Mouse (Mus musculus): ENCODE data around the gene Ppm1e.
"Not testable (repeated sequence)": the region's sequence is repeated elsewhere in the genome, so short reads cannot be mapped to it uniquely, and the experiment has no call there.

The Ppm1e gene

DNA sequence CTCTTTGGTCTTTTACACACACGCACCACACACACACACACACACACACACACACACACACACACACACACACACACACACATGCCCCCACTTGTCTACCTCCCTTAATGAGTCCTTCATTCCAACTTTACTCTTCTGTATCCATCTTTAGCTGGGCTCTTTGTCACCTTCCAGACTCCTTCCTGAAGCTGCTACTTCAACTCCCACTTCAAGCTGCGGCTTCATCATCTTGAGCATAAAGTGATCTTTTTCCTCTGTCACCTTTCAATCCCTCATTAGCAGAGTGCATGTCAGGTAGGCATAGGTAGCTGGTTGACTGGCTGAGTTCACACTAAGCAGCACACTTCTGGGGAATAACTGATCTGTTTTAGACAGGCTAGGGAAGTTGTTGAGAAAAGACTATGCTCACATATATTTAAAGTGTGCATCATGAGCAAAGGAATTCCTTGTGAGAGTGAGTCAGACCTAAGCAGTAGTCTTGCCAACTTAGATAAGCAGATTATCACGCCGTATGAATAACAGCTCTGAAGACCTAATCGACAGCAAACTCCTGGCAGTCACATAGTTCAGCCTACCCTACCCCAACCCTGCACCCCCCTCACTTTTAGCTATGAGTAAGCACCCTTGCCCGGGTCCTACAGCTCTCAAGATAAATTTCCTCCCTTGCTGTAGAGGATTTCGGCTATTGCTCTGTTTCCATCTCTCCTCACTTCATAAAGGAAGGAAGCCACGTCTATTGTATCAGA is 49.3 kb downstream of the Ppm1e start:
- in situ Hi-C loops (cut with MboI): no loop called here

DNA sequence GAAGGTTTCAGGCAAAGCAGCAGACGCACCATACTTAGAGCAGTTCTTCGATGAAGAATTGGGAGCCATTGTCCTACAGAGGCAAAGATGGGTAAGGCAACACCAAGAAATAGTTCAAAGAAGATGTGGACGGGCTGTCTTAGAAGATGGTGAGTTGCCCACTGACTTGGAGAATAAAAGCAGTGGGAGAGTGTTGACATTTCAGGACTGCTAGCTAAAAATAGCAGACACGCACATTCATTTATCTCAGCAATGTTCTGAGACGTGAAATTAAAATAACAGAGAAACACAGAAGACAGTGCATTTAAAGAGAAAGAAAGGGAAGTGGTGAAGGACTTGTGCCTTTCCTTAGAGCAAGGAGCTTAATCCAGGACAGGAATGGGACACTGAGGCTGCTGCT is 59.8 kb downstream of the Ppm1e start:
- in situ Hi-C loops (cut with MboI): no loop called here

DNA sequence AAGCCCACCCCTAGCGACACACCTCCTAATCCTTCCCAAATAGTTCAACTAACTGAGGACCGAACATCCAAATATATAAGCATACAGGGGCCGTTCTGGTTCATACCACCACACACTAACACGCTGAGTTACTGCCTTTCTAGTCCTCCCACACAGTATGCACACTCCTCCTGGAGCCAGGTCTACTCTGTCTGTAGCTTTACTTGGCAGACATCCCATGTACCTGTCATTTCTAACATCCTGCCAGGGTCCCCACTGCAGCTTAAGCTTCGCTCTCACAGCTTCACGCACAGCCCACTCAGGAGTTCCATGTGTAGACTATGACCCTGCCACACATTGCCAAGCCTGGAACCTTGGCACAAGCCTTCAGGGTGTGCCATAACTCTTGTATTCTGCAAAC is 62.4 kb downstream of the Ppm1e start:
- in situ Hi-C loops (cut with MboI): no loop called here

DNA sequence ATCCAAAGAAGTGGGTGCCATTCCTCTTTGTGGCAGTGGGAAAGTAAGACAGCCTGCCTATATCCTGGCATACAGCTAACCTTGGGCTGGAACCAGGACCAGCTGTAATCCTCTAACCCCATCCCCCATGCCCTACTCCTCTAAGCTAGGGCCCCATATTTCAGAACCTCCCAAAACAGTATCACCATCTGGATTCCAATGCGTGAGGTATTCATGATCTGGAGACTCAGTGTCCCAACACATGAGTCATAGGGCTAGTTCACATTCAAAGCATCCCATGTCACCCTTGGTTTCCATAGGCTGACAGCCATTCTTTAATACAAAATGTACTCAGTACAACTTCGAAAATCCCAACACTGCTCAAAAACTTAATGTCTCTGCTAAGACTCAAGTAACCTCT is 63.2 kb downstream of the Ppm1e start:
- in situ Hi-C loops (cut with MboI): no loop called here

DNA sequence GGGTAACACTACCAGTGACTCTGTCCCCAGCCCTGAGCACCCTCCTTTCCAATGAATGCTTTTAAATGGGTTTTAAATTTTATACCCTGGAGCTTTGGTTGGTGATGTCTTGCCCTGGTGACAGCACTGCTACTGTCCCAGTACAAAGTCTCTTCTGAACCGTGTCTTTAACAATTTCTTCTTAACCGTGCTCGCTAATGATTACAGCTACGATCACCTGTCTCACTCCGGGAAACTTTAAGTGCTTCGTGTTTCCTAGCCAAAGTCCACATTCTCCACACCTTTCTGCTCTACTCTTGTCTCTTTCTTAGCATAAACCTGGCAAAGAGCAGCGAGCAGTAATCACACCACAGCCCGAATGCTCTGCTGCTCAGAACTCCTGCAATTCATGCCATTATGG is 69.5 kb downstream of the Ppm1e start:
- in situ Hi-C loops (cut with MboI): no loop called here

DNA sequence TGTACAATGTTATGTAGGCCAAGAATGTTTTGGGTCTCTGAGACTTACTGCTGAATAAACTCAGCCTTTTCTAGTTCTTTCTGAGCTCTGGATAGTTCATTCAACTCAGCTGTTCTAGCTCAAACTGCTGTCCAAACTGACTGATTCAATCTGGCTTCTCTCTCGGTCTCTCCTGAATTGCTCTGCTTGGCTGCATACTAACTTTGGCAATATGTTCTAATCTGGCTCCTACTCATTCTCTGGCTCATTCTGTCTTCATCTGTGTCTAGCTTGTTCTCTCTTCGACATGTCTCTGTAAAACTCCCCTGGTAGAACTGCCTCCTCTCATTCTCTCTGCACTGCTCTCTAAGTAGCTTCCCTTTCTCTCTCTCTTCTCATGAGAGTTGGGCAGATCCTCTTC is 72.6 kb downstream of the Ppm1e start:
- in situ Hi-C loops (cut with MboI): no loop called here

DNA sequence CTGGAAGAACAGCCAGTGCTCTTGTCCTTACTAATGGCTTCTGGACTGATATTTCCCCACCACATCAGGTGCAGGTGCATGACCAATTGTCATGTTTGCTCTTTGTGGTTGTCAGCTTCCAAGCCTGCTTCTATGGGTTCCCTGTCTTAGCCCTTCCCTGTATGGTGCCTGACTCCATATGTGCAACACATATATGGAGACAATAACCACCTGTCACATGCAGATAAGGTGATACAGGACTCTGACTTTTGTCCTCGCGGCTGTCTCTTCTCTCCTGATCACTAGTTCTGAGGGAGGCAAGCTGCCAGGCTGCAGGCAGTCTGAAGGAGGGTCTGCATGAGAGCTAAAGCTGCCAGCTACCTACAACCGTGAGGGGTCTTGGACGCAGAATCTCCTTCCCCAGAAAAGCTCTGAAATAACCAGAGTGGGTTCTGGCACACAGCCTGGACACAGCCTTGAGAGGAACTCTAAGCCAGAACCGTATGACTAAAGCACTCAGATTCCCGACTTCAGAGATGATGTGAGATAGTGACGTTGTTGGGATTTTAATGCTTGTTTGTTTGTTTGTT is 76.8 kb downstream of the Ppm1e start:
- in situ Hi-C loops (cut with MboI): no loop called here

DNA sequence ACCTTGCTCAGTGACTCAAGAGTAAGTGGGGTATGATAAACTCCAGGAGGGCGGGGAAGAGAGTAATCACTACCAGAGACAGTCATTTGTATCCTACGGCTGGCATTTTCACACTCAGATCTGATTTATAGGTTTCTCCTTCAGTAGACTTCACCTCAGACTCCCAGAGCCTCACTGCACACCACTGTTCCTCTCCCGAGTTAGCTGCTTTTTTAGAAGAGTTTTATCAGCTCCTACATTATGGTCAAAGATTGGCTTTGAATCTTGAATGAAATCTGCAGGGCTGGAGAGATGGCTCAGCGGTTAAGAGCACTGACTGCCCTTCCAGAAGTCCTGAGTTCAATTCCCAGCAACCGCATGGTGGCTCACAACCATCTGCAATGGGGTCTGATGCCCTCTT is 79.4 kb downstream of the Ppm1e start:
- in situ Hi-C loops (cut with MboI): no loop called here

DNA sequence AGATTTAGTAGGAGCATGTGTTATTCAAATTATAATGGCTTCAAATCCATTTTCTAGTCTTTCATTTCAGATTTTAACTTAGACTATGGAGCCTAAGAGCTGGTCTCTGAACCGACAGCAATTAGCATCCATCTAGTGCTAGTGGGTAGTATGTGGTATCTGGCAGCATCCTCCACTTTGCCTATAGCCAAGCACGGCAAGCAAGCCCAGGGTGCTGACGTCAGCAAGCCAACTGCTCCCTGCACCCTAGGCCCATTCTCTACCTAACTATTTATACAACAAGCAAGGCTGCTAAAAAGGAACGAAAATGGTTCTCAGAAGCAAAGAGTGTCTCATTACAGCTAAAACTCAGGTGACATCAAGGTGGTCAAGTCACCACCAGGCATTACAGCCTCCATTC is 80.0 kb downstream of the Ppm1e start:
- in situ Hi-C loops (cut with MboI): no loop called here

DNA sequence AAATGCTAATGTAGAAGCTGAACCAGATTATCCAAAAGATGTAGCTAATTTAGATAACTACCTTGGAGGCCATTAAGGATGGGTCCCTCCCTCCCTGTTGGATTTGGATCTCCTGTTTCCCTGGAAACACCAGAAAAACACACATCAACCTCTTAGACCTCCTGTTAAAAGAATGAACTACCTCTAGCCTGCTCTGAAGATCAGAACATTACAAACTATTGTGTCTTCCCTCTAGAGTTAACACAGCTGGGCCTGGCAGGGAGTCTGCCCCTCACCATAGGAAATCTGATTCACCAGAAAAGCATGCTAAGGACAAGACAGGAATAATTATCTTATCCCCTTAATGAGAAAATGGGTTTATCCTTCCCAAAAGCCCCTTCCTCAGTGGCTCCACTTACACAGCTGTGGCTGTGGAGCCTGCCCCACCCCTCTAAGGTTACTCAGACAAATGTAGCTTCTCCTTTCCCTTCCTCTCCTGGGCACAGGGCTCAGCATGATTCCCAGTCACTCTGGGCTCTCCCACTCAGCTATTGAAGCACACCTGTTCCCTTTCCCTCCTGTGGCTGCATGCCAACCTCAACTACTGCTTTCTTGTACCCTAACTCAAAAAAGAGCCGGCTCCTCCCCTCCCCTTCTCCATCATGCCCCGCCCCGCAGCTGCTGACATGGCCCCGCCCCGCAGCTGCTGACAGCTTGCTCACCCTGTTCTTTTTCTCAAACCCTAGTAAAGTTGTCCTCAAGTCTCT is 82.4 kb downstream of the Ppm1e start:
- in situ Hi-C loops (cut with MboI): no loop called here

DNA sequence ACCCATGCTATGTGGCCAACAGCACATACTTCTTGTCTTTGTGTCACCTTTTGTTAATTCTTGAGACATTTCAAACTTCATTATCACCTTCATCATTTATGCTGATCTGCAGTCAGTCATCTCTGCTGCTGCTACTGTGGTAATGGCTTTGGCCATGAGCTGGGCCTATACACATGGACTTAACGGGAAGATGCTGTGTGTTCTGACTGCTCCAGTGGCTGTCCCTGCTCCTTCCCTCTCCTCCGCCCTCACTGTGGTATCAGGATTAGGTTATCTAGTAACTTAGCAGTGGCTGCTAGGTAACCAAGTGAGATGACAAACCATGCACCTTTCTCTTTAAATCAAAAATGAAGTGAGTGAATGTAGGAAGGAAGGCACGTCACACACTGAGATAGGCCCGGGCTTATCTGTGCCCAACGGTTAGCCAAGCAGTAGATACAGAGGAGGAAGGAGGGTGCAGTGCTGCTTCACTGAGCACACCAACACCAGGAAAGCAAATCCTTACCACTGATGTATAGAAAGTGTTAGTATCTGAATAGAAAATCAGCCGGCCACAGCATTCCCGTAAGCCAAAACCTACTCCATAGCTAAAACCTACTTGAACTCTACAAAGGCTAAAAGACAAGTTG is 83.3 kb downstream of the Ppm1e start:
- in situ Hi-C loops (cut with MboI): no loop called here

DNA sequence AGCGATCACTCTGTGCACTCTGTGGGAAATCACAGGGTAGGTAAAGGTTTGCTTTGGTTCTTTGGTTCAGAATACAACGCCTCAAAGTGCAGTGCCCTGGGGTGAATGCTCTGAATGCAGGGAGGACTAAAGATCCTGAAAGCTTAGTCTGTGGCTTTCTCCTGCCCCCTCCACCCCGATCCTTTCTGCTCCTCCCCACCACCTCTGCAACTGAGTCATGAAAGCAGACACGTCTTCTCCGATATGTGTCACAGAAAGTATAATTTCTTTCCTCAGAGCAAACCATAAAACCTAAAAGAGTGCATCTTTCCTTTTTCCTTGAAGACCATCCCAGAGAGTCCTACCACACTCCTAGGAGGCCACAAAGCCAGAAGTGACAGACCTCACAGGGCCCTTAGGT is 86.1 kb downstream of the Ppm1e start:
- in situ Hi-C loops (cut with MboI): no loop called here

DNA sequence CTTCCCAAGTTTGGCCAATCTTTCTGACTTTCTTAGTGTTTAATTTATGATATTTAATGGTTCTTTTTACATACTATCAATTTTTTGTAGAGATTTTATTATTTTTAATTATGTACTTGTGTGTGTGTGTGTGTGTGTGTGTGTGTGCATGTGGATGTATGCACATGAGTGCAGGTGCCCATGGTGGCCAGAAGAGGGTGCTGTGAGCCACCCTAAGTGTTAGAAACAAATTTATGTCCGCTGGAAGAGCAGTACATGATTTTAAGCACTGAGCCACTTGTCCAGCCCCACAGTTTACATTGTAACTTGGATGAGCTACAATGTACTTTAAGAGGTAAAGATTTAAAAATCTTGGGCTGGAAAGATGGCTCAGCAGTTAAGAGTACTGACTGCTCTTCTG is 87.3 kb downstream of the Ppm1e start:
- in situ Hi-C loops (cut with MboI): no loop called here

DNA sequence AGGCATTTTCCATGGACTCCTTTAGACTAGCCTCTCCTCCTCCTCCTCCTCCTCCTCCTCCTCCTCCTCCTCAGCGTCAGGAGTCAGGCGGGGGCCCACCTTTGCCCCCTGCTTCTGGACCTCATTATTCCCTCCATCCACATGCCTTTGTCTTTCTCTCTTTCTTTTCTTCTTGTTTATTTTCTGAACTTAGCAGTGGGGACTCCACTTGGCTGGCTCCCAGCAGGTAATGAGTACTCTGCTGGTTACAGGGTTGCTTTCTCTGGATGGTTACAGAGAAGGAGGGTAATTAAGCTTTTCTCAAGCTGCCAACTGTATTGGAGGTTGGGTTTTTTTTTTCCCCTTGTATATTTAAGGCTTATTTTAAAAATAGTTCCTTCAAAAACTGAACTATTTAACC is 87.9 kb downstream of the Ppm1e start:
- in situ Hi-C loops (cut with MboI): no loop called here

DNA sequence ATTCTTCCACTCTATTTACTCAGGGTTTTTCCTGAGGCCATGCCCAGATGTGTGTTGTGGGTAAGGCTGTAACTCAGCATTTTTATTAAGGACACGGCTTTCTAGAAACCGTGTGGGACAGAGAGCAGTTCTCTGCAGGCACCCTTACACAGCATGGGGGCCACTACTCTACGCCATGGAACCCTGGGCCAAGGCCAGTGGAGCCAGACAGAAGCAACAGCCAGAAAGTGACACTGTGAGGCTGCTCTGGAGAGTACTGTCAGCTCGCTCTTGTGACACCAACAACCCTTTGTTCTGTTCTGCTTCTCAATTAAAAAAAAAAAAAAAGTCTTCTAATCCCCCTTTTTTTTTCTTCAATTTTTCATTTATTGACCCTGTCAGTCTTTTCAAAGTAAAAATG is 88.4 kb downstream of the Ppm1e start:
- in situ Hi-C loops (cut with MboI): no loop called here

DNA sequence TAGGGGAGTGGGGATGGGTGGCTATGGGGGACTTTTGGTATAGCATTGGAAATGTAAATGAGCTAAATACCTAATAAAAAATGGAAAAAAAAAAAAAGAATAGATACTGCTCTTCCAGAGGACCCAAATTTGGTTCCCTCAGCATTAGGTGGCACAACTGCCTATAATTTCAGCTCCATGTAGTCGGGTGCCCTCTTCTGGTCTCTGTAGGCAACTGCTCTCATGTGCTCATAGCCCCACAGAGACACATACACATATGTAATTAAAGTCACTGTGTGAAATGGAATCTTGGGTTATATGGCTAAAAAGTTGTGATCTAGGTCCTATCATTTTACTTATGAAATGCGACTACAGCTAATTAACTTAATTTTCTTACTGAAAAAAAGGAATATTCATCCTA is 90.0 kb downstream of the Ppm1e start:
- in situ Hi-C loops (cut with MboI): no loop called here

DNA sequence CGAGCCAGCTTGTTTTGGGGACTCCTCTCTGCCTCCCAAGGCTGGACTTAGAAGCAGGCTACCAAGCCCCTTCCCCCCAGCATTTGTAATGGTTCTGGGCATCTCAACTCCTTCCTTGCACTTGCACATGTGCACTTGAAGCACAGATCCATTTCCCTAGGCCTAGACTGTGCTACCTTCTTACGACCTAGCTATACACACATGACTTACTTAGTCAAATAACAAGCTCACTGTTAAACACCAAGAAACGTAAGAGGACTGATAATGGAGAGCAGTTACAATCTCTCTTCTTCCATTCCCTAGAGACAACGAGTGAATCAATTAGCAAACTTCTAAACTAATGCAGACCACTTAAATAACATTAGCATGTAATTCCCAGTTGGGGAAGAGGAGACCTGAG is 92.6 kb downstream of the Ppm1e start:
- in situ Hi-C loops (cut with MboI): no loop called here

DNA sequence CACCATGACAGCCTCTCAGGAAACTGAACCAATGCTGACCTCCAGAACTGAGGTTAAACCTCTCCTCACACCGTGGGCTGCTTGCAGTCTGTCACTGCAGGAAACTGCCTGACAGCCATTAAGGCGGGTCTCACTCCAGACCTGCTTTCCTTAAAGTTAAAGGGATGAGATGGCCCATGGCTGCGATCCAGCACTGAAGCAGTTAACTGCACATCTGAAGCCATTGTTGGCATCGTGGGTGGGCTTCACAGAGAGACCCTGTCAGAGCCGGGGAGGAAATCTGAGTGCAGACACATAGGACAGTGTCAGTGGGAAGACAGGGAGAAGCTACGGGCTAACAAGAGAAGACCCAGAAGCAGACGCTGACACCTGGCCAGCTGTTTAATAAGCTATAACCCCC is 94.9 kb downstream of the Ppm1e start:
- in situ Hi-C loops (cut with MboI): no loop called here

DNA sequence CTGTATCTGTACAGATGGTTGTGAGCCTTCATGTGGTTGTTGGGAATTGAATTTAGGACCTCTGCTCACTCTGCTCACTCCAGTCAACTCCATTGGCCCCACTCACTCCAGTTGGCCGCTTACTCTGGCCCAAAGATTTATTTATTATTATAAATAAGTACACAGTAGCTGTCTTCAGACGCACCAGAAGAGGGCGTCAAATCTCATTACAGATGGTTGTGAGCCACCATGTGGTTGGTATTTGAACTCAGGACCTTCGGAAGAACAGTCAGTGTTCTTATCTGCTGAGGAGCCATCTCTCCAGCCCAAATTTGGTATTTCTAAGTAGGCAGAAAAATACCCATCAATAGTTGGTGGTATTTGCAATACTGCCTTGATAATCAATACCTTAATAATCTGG is 97.1 kb downstream of the Ppm1e start:
- in situ Hi-C loops (cut with MboI): not testable (repeated sequence)

DNA sequence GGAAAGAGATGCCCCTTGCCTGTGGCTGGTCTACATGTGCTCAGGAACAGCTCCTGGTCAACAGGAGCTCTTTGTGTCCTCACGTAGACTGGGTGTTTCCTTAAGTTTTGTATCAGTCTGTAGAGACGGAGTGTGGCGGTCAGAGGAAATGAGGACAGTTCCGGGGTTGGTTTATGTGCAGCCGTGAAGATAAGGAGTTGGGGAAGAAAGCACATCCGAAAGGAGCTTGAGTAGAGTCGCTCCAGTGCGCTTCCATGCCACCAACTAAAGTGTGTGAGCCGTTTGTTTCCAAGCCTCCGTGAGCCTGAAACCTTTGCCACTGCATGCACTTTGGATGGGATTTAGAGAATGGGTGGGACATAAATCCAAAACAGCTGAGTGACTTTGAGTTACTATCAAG is 99.0 kb downstream of the Ppm1e start:
- in situ Hi-C loops (cut with MboI): no loop called here

DNA sequence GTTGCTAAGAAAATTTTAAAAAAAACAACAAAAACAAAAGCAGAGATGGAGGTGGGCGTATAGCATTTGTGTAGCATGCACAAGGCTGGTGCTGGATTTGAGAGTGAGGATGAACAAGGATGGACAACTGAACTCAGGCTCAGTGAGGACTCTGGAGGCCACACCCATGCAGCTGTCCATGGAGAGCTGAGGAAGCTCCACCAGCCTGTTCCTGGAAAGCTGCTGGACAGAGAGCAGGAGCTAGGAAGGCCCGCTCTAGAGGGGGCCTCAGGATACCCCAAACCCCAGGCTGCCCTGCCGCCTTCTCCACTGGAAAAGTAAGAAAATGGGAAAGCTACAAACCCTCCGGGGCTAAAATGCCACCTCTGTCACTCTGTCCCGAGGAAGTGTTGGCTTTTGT is 101.5 kb downstream of the Ppm1e start:
- in situ Hi-C loops (cut with MboI): no loop called here

DNA sequence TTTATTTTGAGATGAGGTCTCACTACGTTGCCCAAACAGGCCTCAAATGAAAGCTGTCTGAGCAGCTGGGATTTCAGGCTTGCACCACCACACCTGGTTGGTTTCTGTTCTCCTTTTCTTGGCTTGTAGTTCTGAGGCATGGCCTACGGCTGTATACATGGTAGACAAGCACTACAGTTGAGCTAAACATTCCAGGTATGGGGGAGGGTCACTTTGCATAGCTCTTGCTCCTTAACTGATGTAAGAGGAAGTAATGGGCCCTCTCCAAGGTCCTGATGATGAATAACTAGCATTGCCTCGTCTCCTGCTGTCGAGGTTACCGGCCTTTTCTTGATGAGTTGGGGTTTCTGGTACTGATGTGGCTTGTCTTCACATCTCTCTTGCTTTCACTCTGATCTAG is 104.7 kb downstream of the Ppm1e start:
- in situ Hi-C loops (cut with MboI): no loop called here

DNA sequence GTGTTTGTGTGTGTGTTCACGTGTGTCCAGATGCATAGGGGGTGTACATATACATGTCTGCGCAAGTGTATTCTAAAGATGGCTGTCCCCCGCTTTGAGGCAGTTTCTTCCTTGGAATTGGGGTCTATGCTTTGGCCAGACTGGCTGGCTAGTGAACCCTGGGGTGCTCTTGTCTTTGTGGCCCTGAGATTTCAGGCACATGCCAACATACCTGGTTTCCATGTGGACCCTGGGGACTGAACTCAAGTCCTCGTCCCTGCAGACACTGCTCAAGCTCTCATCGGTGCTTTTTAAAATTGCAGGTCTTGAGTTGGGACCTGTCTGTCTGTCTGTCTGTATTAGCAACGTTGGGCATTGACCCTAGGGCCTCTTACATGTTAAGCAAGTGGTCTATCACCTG is 105.5 kb downstream of the Ppm1e start:
- in situ Hi-C loops (cut with MboI): no loop called here
